Mouse (Mus musculus): Measurements from ENCODE around the gene Gan.

DNA sequence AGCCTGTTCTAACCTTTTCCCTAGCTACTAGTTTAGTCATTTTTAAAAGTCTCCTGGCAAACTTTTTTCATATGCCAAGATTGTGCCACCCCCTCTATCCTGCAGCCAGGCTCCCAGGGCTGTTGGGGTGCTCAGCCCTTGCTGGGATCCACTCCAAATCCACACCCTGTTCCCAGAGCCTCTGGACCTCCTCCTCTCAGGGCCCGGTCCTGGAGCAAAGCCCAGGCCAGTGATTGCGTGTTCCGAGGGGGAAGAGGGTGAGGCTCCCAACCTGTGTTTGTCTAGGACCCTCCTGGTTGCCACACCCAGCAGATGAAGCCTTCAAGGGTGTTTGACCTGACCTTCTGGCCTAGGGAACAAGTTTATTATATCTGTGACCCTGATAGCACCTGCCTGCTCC, 46.3 kb upstream of the Gan start:
- no peak for TF ChIP-seq EP300 (IDR thresholded peaks at IDR 0.05; ENCODE audit: low read depth)
- TF ChIP-seq CTCF (IDR thresholded peaks at IDR 0.05; ENCODE audit: low read depth): no peak
